Mouse (Mus musculus) brain, embryonic 14.5 days (tissue): Measurements from ENCODE around the gene Rpl24. TPM values are rescaled to one million over a fixed set of nuclear protein-coding genes. Genes with fewer than 3 reads are reported as not detected.
"Not testable (repeated sequence)": the region's sequence is repeated elsewhere in the genome, so short reads cannot be mapped to it uniquely, and the experiment has no call there.

Experiments used
- DNase-seq: peaks from one replicate; pipeline ENCODE4 v3.0.0-alpha.2; 2011; ENCODE audit warnings: low read depth
- CTCF ChIP-seq: fragments of 200-500 bp; IDR thresholded peaks from 2 replicates; pipeline ENCODE4 v1.5.1; 2012; ENCODE audit warnings: inconsistent platforms, mild to moderate bottlenecking, moderate library complexity, borderline replicate concordance; ENCODE audit not compliant: insufficient read depth, insufficient read length; ENCODE audit errors: extremely low read depth
- POLR2A ChIP-seq: fragments of 200-500 bp; IDR thresholded peaks from 2 replicates; pipeline ENCODE4 v1.6.1; 2012; ENCODE audit warnings: mild to moderate bottlenecking, inconsistent platforms, borderline replicate concordance; ENCODE audit not compliant: poor library complexity, insufficient read depth, insufficient read length, severe bottlenecking; ENCODE audit errors: extremely low read depth
- polyA plus RNA-seq: library from polyadenylated mRNA; depleted of rRNA; stranded (reverse); fragments of >200 nt; gene quantifications from 2 replicates; pipeline ENCODE4 v1.2.3, GENCODE M21; 2012; rRNA removed

The Rpl24 gene
- 499 and 561 TPM in 2 replicates for polyA plus RNA-seq

DNA sequence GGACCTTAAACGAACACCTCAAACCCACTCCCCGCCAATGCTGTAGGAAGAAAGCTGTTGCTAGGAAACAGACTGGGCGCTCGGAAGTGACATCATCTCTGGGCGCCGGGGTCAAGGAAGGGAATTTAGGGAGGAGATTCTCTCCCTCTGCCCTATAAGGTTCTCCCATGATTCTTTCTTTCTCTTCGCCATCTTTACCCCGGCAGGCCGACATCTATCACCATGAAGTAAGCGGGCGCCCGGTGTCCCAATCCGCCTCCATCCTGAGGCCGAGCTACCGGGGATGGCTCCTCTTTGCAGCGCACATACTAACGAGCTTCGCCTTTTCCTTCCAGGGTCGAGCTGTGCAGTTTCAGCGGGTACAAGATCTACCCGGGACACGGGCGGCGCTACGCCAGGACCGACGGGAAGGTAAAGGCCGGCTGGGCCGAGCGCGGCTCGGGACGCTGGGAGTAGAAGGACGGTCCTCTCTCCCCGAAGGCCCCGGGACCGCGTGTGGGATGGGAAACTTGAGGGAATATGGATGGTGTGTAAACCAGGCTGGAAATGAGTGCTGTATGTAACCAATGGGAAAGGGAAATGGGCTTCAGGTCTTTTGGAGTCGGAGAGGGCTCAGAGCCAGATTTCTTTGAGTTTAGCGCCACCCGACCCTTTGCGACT is at the start of gene Rpl24:
Rpl24 (plus strand) TSS at position 64 of the 660 bp plus-strand sequence.
- peak; percentile 99 for DNase-seq
- peak; percentile 67; the same call in 1 of the 2 replicates for TF ChIP-seq POLR2A
- TF ChIP-seq CTCF: no peak

DNA sequence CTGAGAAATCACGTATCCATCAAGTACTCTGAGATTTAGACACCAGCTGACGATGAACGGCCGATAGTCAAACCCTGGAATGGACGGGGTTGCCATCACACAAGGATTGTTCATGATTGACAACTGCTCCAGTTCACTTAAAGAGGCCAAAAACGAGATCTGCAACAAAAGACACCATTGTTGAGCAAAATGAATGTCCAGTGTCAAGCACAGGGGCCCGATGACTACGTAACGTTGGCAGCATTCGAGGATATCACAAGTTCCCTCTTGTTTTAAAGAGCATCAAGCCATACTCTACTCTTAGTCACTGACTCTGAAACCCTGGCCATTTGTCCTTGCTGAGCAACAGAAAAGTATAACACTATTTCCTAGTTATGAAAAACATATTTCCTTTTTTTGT is 44.0 kb upstream of the Rpl24 start:
- no peak for DNase-seq
- TF ChIP-seq CTCF (no peak), POLR2A (no peak)

GRCm38 (mm10) chr16:55924010-55924409 is 42.1 kb upstream of the Rpl24 start:
- DNase-seq: no peak
- TF ChIP-seq POLR2A: no peak
- no peak for TF ChIP-seq CTCF

DNA sequence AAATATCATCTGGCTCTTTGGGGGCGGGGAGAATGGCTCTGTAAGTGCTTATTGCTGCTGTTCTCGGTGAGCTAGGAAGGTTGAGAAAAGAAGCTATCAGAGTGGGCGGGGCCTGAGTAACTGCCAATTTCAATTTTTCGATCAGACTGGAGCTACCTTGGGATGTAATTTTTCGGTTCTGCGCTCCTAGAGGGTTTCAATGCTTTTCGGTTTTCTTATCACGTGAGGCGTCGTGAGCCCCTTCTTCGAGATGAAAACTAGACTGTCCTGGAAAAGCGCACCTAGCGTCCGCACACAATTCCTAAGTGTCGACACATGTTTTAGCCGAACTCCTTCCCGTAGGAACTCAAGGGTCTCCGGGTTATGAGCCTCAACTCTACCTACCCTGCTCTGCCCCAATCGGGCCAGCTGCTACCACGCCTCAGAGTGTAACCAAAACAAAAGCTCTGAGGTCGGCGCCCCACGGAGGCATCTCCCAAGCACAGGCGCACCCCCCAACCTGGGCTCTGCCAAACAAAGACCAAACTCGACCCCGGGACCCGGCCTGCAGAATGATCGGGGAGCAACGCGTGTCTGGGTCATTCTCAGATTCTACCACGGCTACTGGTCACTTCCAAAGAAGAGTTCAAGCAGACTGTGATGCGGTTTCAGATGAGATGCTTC is 32.3 kb upstream of the Rpl24 start:
- TF ChIP-seq CTCF (no peak), POLR2A (no peak)
- DNase-seq: peak; percentile 70

GRCm38 (mm10) chr16:55934453-55935037 is 31.5 kb upstream of the Rpl24 start, which contains the start of gene Cep97:
Gene Cep97, minus strand, starts transcription at chr16:55934855.
- DNase-seq: peak; percentile 98
- TF ChIP-seq POLR2A (no peak; the same call in 1 of the 2 replicates), CTCF (no peak)

GRCm38 (mm10) chr16:55938761-55939160 is 27.3 kb upstream of the Rpl24 start:
- DNase-seq: no peak
- TF ChIP-seq CTCF (no peak), POLR2A (no peak)

- no peak for DNase-seq
- TF ChIP-seq CTCF: no peak
- no peak for TF ChIP-seq POLR2A
Observed at GRCm38 (mm10) chr16:55939703-55940102, 26.4 kb upstream of the Rpl24 start.

- DNase-seq: no peak
- TF ChIP-seq CTCF (peak; percentile 6; the same call in 1 of the 2 replicates), POLR2A (no peak)
Observed at GRCm38 (mm10) chr16:55940781-55941180, 25.3 kb upstream of the Rpl24 start.

- no peak for DNase-seq
- TF ChIP-seq POLR2A (no peak), CTCF (no peak)
Observed at GRCm38 (mm10) chr16:55947266-55947665, 18.8 kb upstream of the Rpl24 start.

- DNase-seq: not testable (repeated sequence)
Observed at GRCm38 (mm10) chr16:55947876-55948410, 18.1 kb upstream of the Rpl24 start.

DNA sequence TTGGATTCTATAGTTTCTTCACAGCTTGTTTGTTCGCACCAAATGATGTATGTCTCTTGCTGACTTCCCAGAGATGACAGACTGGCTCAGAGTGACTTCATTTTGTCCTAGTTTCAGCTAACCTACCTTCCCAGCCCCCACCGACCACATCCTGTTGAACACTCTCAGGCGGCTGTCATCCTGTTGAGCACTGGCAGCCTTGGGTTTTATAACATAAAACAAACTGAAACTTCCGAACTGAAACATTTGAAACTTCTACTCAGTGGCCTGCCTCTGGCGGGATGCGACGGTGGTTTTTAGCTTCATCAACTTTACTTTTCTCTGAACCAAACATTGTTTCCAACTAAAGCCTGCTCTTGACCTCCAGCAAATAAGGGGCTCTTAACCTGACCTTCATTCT is 17.1 kb upstream of the Rpl24 start:
- TF ChIP-seq CTCF (no peak), POLR2A (no peak)
- no peak for DNase-seq

DNA sequence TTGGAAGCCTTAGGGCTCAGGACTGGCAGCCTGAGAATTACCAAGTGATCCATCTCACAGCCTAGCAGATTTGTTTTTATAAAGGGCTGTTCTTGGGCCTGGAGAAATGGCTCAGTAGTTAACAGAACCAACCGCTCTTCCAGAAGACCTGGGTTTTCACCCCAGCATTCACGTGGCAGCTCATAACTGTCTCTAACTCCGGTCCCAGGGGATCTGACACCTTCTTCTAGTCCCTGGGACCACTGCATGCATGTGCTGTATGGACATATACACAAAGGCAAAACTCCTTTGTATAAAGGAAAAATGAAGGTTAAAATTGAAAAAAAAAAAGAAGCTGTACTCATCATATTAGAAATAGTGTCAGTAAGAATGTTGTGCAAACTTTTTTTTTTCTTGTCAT is 15.6 kb upstream of the Rpl24 start:
- no peak for TF ChIP-seq CTCF
- TF ChIP-seq POLR2A: no peak
- DNase-seq: no peak

- TF ChIP-seq CTCF: peak; percentile 64; the same call in 1 of the 2 replicates
- no peak for TF ChIP-seq POLR2A
Observed at GRCm38 (mm10) chr16:55950946-55951678, 15.0 kb upstream of the Rpl24 start.

More at GRCm38 (mm10) chr16:55950946-55951678, 15.0 kb upstream of the Rpl24 start:
- DNase-seq: peak; percentile 91
